23 mouse cellular contexts compared by ENCODE assay signal in the genomic region with DNA sequence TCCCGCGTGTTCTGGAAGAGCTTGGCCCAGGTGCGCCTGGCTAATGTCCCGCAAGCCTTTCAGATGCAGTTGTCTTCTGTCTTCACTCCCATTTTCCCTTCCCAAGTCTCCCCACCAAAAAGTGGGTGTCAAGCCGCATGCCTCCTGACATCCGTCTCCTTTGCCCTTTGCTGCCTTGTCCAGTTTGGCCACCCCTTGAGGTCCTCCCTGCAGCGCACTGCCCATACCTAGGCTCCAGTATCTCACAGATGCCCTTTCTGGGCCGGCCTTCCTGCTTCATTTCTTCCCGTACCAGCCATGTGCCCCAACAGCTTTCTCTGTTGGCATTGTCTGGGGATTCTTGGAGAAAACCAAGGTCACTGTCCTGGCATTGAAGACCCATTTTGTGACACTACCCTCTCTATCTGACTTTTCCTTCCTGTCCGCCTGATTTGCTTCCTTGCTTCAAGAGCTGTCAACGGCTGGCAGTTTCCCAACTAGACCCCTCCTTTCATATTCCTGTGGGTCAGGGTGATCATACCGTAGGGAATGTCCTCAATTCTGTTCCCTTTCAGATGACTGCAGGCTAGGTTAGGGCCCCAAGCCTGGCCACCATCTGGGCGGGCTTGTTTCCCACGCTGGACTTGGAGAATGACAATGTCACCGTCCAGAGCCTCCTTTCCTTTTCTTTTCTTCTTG. TPM values are rescaled to one million over a fixed set of nuclear protein-coding genes. Genes with fewer than 3 reads are reported as not detected.
DNase-seq lines count a peak whose midpoint lies in the region; ATAC-seq and TF ChIP-seq lines count a peak whose summit lies in the region.
"Had no signal": no experiment of that assay in that cellular context is flagged by ENCODE, and none has a peak within 500 bp of the region (broad histone marks: within the 10 kb centered on the region; RNA-seq: fewer than 3 reads in every experiment).

No protein-coding gene starts in this region.

- H3K36me3 ChIP-seq in midbrain, embryonic 11.5 days (ENCODE audit: control insufficient read depth, insufficient read depth, low read length), result no peaks in the 10 kb centered on the region
- H3K36me3 ChIP-seq in midbrain, embryonic 10.5 days, result peaks cover 10% of the 10 kb centered on the region
- H3K36me3 ChIP-seq: stomach, embryonic 15.5 days had no signal

- peak; percentile 92 for DNase-seq in heart, adult 11 months
- no peak for DNase-seq in heart, adult 18-20 months
- peak; percentile 68 for DNase-seq in midbrain, embryonic 11.5 days (ENCODE audit: low spot score, missing footprints)
- no peak for DNase-seq in midbrain, embryonic 10.5 days (ENCODE audit: low spot score)
- no peak for DNase-seq in right cerebral cortex, postnatal 4 days
- DNase-seq: adrenal gland, postnatal 10 days; B cell, adult 2 months; cerebellum, adult 2 months; kidney, adult 18-20 months; kidney, postnatal 25 days; lung, postnatal 36 days; retina, postnatal 1 day; right cerebral cortex, postnatal 14 days; thymus, adult 18-20 months had no signal

- TF ChIP-seq POLR2A in cortical plate, adult 2 months (IDR thresholded peaks at IDR 0.05; ENCODE audit: extremely low read depth, insufficient read depth, low read length), result 0 out of 2 replicates have a peak, but pooled peaks have one; percentile 18

- H3K9ac ChIP-seq in midbrain, embryonic 11.5 days (ENCODE audit: low read length), result no peak overlapping the region
- H3K9ac ChIP-seq: heart, embryonic 15.5 days; kidney, embryonic 15.5 days; stomach, embryonic 15.5 days had no signal

- no peak overlapping the region for H3K27ac ChIP-seq in midbrain, embryonic 11.5 days (ENCODE audit: low read depth, low read length)
- no peak overlapping the region for H3K27ac ChIP-seq in midbrain, embryonic 10.5 days (replicated peaks)
- no peak overlapping the region for H3K27ac ChIP-seq in cortical plate, adult 2 months (ENCODE audit: insufficient read depth, low read length)
- H3K27ac ChIP-seq: heart, embryonic 10.5 days; heart, embryonic 15.5 days; kidney, embryonic 15.5 days; midbrain, embryonic 13.5 days; stomach, embryonic 15.5 days had no signal

- H3K4me1 ChIP-seq in midbrain, embryonic 11.5 days (ENCODE audit: control insufficient read depth, insufficient read depth, low read length), result peaks cover 13% of the 10 kb centered on the region
- peaks cover 47% of the 10 kb centered on the region for H3K4me1 ChIP-seq in midbrain, embryonic 10.5 days
- peaks cover 4% of the 10 kb centered on the region; the same call in 1 of the 2 replicates for H3K4me1 ChIP-seq in cortical plate, adult 2 months (ENCODE audit: control insufficient read depth, insufficient read depth, low read length)

- H3K27me3 ChIP-seq in midbrain, embryonic 11.5 days (ENCODE audit: control insufficient read depth, insufficient read depth, low read length), result no peaks in the 10 kb centered on the region
- no peaks in the 10 kb centered on the region for H3K27me3 ChIP-seq in midbrain, embryonic 10.5 days (ENCODE audit: low read depth, poor library complexity, severe bottlenecking)
- H3K27me3 ChIP-seq: heart, embryonic 15.5 days; kidney, embryonic 15.5 days; midbrain, embryonic 13.5 days; stomach, embryonic 15.5 days had no signal

- H3K4me2 ChIP-seq in midbrain, embryonic 11.5 days, result no peak overlapping the region
- H3K4me2 ChIP-seq: heart, embryonic 15.5 days; kidney, embryonic 15.5 days; midbrain, embryonic 13.5 days; stomach, embryonic 15.5 days had no signal

- ATAC-seq in midbrain, embryonic 11.5 days (ENCODE audit: low FRiP score), result no peak
- ATAC-seq: activated CD4-positive, CD25-positive, alpha-beta regulatory T cell, adult 4 months; forebrain, embryonic 16.5 days; hindbrain, embryonic 16.5 days; midbrain, embryonic 13.5 days had no signal

- TF ChIP-seq CTCF in cortical plate, adult 2 months (IDR thresholded peaks at IDR 0.05; ENCODE audit: extremely low read depth, insufficient read depth, low read length), result no peak

- no peaks in the 10 kb centered on the region for H3K9me3 ChIP-seq in midbrain, embryonic 11.5 days (ENCODE audit: control insufficient read depth, low read length)
- H3K9me3 ChIP-seq in midbrain, embryonic 10.5 days (replicated peaks), result no peaks in the 10 kb centered on the region
- H3K9me3 ChIP-seq: heart, embryonic 10.5 days; heart, embryonic 15.5 days; kidney, embryonic 15.5 days; midbrain, embryonic 13.5 days; stomach, embryonic 15.5 days had no signal

- 89% methylated on average over 15 of the region's 15 CpGs for WGBS in midbrain, embryonic 11.5 days
- WGBS in midbrain, embryonic 10.5 days, result 88% methylated on average over 15 of the region's 15 CpGs

- no peak overlapping the region for H3K4me3 ChIP-seq in midbrain, embryonic 11.5 days (ENCODE audit: low read depth, low read length)
- no peak overlapping the region for H3K4me3 ChIP-seq in midbrain, embryonic 10.5 days
- no peak overlapping the region for H3K4me3 ChIP-seq in cortical plate, adult 2 months (ENCODE audit: insufficient read depth, low read length)
- H3K4me3 ChIP-seq: heart, embryonic 10.5 days; heart, embryonic 15.5 days; kidney, embryonic 15.5 days; midbrain, embryonic 13.5 days; stomach, embryonic 15.5 days had no signal

RNA-seq across cellular contexts. Expression of gene Sh3bgrl3, which starts 3.1 kb away (rescaled TPM):
- 10 to 100 TPM; 34.0 to 42.8 TPM for total RNA-seq in heart, adult 18-20 months (2021)
- polyA plus RNA-seq in midbrain, embryonic 11.5 days (2014; fragmentation: Nextera tagmentation; extraction: Ambion mirVana), result 308 and 312 TPM in 2 replicates
- polyA plus RNA-seq in midbrain, embryonic 10.5 days (2016; fragmentation: Nextera tagmentation; extraction: Ambion mirVana), result 302 and 324 TPM in 2 replicates
- 487 and 489 TPM in 2 replicates for polyA plus RNA-seq in cortical plate, adult 2 months (2012; rRNA removed)

RNA-seq across cellular contexts. Expression of gene Ubxn11, which starts 23.2 kb away (rescaled TPM):
- total RNA-seq in heart, adult 18-20 months (2021), result 1 to 10 TPM; 2.0 to 2.4 TPM
- polyA plus RNA-seq in midbrain, embryonic 11.5 days (2014; fragmentation: Nextera tagmentation; extraction: Ambion mirVana), result 3.0 and 4.7 TPM in 2 replicates
- polyA plus RNA-seq in midbrain, embryonic 10.5 days (2016; fragmentation: Nextera tagmentation; extraction: Ambion mirVana), result 4.8 and 6.5 TPM in 2 replicates
- 45.4 and 51.3 TPM in 2 replicates for polyA plus RNA-seq in cortical plate, adult 2 months (2012; rRNA removed)

RNA-seq across cellular contexts. Expression of gene Cd52, which starts 30.6 kb away (rescaled TPM):
- 10 to 100 TPM in 1 of 2 experiments, 1 to 10 TPM in 1; 5.8 to 20.9 TPM for total RNA-seq in heart, adult 18-20 months (2021)
- 4.3 and 4.7 TPM in 2 replicates for polyA plus RNA-seq in midbrain, embryonic 11.5 days (2014; fragmentation: Nextera tagmentation; extraction: Ambion mirVana)
- 5.1 TPM in 2 replicates for polyA plus RNA-seq in midbrain, embryonic 10.5 days (2016; fragmentation: Nextera tagmentation; extraction: Ambion mirVana)
- polyA plus RNA-seq in cortical plate, adult 2 months (2012; rRNA removed), result 4.2 and 5.5 TPM in 2 replicates

Comparison
In these comparisons a context has a peak if more than half of its experiments do, and no peak if none do; other contexts are left out.
1. DNase-seq: peak in heart, adult 11 months (single experiment) and midbrain, embryonic 11.5 days (single experiment); none in heart, adult 18-20 months (0 of 2), midbrain, embryonic 10.5 days (single experiment) and right cerebral cortex, postnatal 4 days (single experiment).